Comparison of ENCODE assay signal across 28 mouse cellular contexts in genomic region chr2:6056518-6056917, GRCm38 (mm10).
"Had no signal": no experiment of that assay in that cellular context is flagged by ENCODE, and none has a peak within 500 bp of the region (broad histone marks: within the 10 kb centered on the region; RNA-seq: fewer than 3 reads in every experiment).

No protein-coding gene starts in this region.

- H3K27ac ChIP-seq: heart, adult 2 months; heart, embryonic 13.5 days; heart, embryonic 15.5 days; hindbrain, embryonic 10.5 days; hindbrain, embryonic 12.5 days; hindbrain, embryonic 14.5 days; intestine, embryonic 15.5 days; layer of hippocampus, adult 2 months; left cerebral cortex, adult 2 months; limb, embryonic 10.5 days; limb, embryonic 12.5 days; liver, embryonic 13.5 days; liver, embryonic 15.5 days had no signal

- H3K9ac ChIP-seq: heart, embryonic 13.5 days; heart, embryonic 15.5 days; hindbrain, embryonic 12.5 days; hindbrain, embryonic 14.5 days; intestine, embryonic 15.5 days; limb, embryonic 12.5 days; liver, embryonic 13.5 days; liver, embryonic 15.5 days had no signal

- H3K4me1 ChIP-seq: heart, embryonic 13.5 days; heart, embryonic 15.5 days; hindbrain, embryonic 10.5 days; hindbrain, embryonic 12.5 days; intestine, embryonic 15.5 days; limb, embryonic 10.5 days; limb, embryonic 12.5 days; liver, embryonic 13.5 days; liver, embryonic 15.5 days had no signal

- H3K9me3 ChIP-seq: heart, embryonic 13.5 days; heart, embryonic 15.5 days; hindbrain, embryonic 10.5 days; hindbrain, embryonic 12.5 days; intestine, embryonic 15.5 days; limb, embryonic 10.5 days; limb, embryonic 12.5 days; liver, embryonic 13.5 days; liver, embryonic 15.5 days had no signal

- H3K4me3 ChIP-seq: heart, adult 2 months; heart, embryonic 13.5 days; heart, embryonic 15.5 days; hindbrain, embryonic 10.5 days; hindbrain, embryonic 12.5 days; intestine, embryonic 15.5 days; layer of hippocampus, adult 2 months; left cerebral cortex, adult 2 months; limb, embryonic 10.5 days; limb, embryonic 12.5 days; liver, embryonic 13.5 days; liver, embryonic 15.5 days had no signal

- ATAC-seq: hindbrain, embryonic 16.5 days; inflammation-experienced regulatory T-cells, adult 6 months; intestine, embryonic 15.5 days; intestine, postnatal 0 days had no signal

- H3K27me3 ChIP-seq: heart, embryonic 13.5 days; heart, embryonic 15.5 days; hindbrain, embryonic 12.5 days; intestine, embryonic 15.5 days; limb, embryonic 12.5 days; liver, embryonic 13.5 days; liver, embryonic 15.5 days had no signal

- DNase-seq: gastrocnemius, postnatal 14 days; gastrocnemius, postnatal 36 days; heart, adult 11 months; heart, adult 2 months; heart, postnatal 14 days; heart, postnatal 4 days; kidney, adult 18-20 months; kidney, adult 8-10 months; kidney, postnatal 10 days; kidney, postnatal 25 days; kidney, postnatal 4 days; liver; liver, embryonic 13.5 days had no signal

- H3K4me2 ChIP-seq: heart, embryonic 11.5 days; heart, embryonic 13.5 days; heart, embryonic 15.5 days; hindbrain, embryonic 12.5 days; hindbrain, embryonic 14.5 days; intestine, embryonic 15.5 days; limb, embryonic 12.5 days; liver, embryonic 13.5 days; liver, embryonic 15.5 days had no signal
